Mouse (Mus musculus): Measurements from ENCODE around the gene H3f3b.

- TF ChIP-seq CTCF (conservative IDR thresholded peaks at IDR 0.05; ENCODE audit: low read length) (no peak), NANOG (IDR thresholded peaks at IDR 0.05; ENCODE audit: borderline replicate concordance, low read length) (no peak)
These were observed 16.1 kb downstream of the H3f3b start for GRCm38 (mm10) chr11:116011529-116012261.
